Mouse (Mus musculus) E14TG2a.4 (cell line): ENCODE data around the gene Lhpp.

Experiments used
- CTCF ChIP-seq: conservative IDR thresholded peaks from 2 replicates; pipeline ENCODE4 v1.5.1; 2014; ENCODE audit warnings: low read length
- NANOG ChIP-seq: IDR thresholded peaks from 2 replicates; pipeline ENCODE4 v1.6.1; 2014; ENCODE audit warnings: borderline replicate concordance, low read length, mixed read lengths

DNA sequence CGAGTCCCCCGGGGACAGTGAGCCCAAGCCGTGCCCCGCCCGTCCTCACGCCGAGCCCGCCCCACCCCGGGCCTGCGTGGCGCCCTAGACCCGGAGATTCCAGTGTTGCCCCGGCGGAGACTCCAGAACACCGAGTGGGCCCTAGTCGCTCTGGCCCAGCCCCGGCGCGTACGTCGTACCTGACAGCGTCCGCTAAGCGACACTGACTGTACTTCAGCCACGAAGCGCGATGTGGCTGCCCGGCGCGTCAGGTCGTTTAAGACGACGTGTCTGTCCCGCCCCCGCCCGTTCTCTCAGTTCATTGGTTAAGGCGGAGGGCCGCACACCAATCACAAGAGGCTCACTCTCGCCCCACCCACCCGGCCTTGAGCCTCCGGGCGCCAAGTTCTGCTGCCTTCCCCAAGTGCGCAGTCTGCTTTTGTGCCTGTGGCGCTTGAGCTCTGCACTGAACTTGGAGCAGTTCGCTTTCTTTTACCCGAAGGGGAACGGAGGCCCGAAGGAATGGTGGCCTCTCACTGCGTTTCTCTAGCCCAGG, 34.3 kb upstream of the Lhpp start, which contains the start of gene Oat:
- TF ChIP-seq CTCF = no peak
- no peak for TF ChIP-seq NANOG
